Mouse (Mus musculus) limb, embryonic 15.5 days (tissue): ENCODE measurements around the gene Luzp1. TPM values are rescaled to one million over a fixed set of nuclear protein-coding genes. Genes with fewer than 3 reads are reported as not detected.

Source experiments
- ATAC-seq: fragments of 200-750 bp; cut with Nextera tagmentation; 2 replicates; pipeline ENCODE4 v1.8.0; 2017; ENCODE audit warnings: low read depth, moderate TSS enrichment; ENCODE audit not compliant: insufficient number of reproducible peaks, low FRiP score, low TSS enrichment
- H3K27ac ChIP-seq: fragments of 300-500 bp; sonication (generic); 2 replicates; pipeline ENCODE4 v1.5.1; 2015; ENCODE audit warnings: moderate library complexity, mild to moderate bottlenecking, inconsistent platforms
- H3K27me3 ChIP-seq: fragments of 300-500 bp; sonication (generic); 2 replicates; pipeline ENCODE4 v1.6.1; 2015; ENCODE audit warnings: inconsistent platforms
- H3K36me3 ChIP-seq: fragments of 300-500 bp; sonication (generic); 2 replicates; pipeline ENCODE4 v1.6.1; 2015; ENCODE audit warnings: inconsistent platforms
- H3K4me1 ChIP-seq: fragments of 300-500 bp; sonication (generic); 2 replicates; pipeline ENCODE4 v1.6.1; 2015; ENCODE audit warnings: inconsistent platforms
- H3K4me2 ChIP-seq: fragments of 300-500 bp; sonication (generic); 2 replicates; pipeline ENCODE4 v1.6.1; 2015; ENCODE audit warnings: mild to moderate bottlenecking, inconsistent platforms
- H3K4me3 ChIP-seq: fragments of 300-500 bp; sonication (generic); 2 replicates; pipeline ENCODE4 v1.5.1; 2015; ENCODE audit warnings: mild to moderate bottlenecking, inconsistent platforms
- H3K9ac ChIP-seq: fragments of 300-500 bp; sonication (generic); 2 replicates; pipeline ENCODE4 v1.6.1; 2015; ENCODE audit warnings: inconsistent platforms
- H3K9me3 ChIP-seq: fragments of 300-500 bp; sonication (generic); 2 replicates; pipeline ENCODE4 v1.6.1; 2016; ENCODE audit warnings: inconsistent platforms
- WGBS: fragments of 180-500 bp; shearing (Covaris S2); methylation state at CpG from one replicate; pipeline ENCODE4 v1.1.7; 2015; 5-methylcytosine and 5-hydroxymethylcytosine counted together
- polyA plus RNA-seq: library from polyadenylated mRNA; unstranded; fragments of >200 nt; fragmentation: Nextera tagmentation; extraction: Ambion mirVana; gene quantifications from 2 replicates; pipeline ENCODE4 v1.2.1, GENCODE M21; 2015

Gene Luzp1
- 128 and 132 TPM in 2 replicates for polyA plus RNA-seq

DNA sequence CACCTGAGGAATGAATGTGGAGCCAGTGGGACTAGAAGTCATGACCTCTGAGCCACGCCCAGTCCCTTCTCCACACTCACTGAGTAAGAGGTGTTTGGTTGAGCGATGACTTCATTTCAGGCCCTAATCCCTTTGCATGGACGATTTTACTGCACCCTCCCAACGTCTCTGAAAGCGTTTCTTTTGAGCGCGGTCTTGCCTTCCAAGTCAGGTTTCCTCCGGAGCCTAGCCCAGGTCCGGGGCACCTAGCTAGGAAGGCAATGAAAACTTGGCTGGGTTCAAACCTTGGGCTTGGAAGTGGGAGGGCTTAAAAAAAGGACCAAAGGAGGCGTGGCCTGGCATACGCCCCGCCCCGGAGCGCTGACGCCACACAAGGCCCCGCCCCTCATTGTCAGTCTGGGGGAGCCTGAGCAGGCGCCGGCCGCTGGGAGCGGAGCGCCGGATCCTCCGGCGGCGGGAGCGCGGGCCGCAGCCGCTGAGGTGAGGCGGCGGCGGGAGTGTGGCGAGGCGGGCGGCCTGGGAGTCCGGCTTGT is at the start of gene Luzp1:
Gene Luzp1 (plus strand): TSS at position 391 of the 533 bp plus-strand sequence.
- Histone ChIP-seq H3K27me3 (no peaks in the 10 kb centered on the region), H3K9me3 (no peaks in the 10 kb centered on the region), H3K9ac (peak within 1 kb of the TSS; percentile 84), H3K27ac (peak within 1 kb of the TSS; percentile 98), H3K36me3 (no peaks in the 10 kb centered on the region), H3K4me1 (peaks cover 41% of the 10 kb centered on the region), H3K4me3 (peak within 1 kb of the TSS; percentile 88), H3K4me2 (peak within 1 kb of the TSS; percentile 59)
- peak; percentile 91 for ATAC-seq
- 1% methylated on average over 35 of the region's 36 CpGs for WGBS

- H3K9me3 ChIP-seq = no peaks in the 10 kb centered on the region
- WGBS = 58% methylated on average over 9 of the region's 9 CpGs
- peak within 1 kb of the TSS; percentile 90 for H3K4me2 ChIP-seq
- no peak within 1 kb of the TSS for H3K27ac ChIP-seq
- H3K9ac ChIP-seq = peak within 1 kb of the TSS; percentile 5
- no peaks in the 10 kb centered on the region for H3K36me3 ChIP-seq
- peaks cover 51% of the 10 kb centered on the region for H3K27me3 ChIP-seq
- H3K4me3 ChIP-seq = peak within 1 kb of the TSS; percentile 46
- H3K4me1 ChIP-seq = peaks cover 13% of the 10 kb centered on the region
- no peak for ATAC-seq
Observed at GRCm38 (mm10) chr4:136423224-136423623, 46.3 kb upstream of the Luzp1 start, which contains the start of gene Htr1d. Gene Htr1d, plus strand, starts transcription at chr4:136423524.

GRCm38 (mm10) chr4:136424120-136424999 is 45.2 kb upstream of the Luzp1 start:
- H3K4me2 ChIP-seq = peak overlapping the region; percentile 90
- H3K4me1 ChIP-seq = peaks cover 13% of the 10 kb centered on the region
- peak overlapping the region; percentile 46 for H3K4me3 ChIP-seq
- H3K36me3 ChIP-seq = no peaks in the 10 kb centered on the region
- 1% methylated on average over 62 of the region's 70 CpGs for WGBS
- ATAC-seq = peak; percentile 36; the same call in 1 of the 2 replicates
- H3K27me3 ChIP-seq = peaks cover 47% of the 10 kb centered on the region
- H3K27ac ChIP-seq = no peak overlapping the region
- H3K9ac ChIP-seq = peak overlapping the region; percentile 5
- no peaks in the 10 kb centered on the region for H3K9me3 ChIP-seq

- Histone ChIP-seq H3K4me3 (peak overlapping the region; percentile 46), H3K4me2 (peak overlapping the region; percentile 90), H3K4me1 (peaks cover 13% of the 10 kb centered on the region), H3K36me3 (no peaks in the 10 kb centered on the region), H3K9ac (peak overlapping the region; percentile 5; the same call in 1 of the 2 replicates), H3K27ac (no peak overlapping the region), H3K27me3 (peaks cover 47% of the 10 kb centered on the region), H3K9me3 (no peaks in the 10 kb centered on the region)
- 4% methylated on average over 15 of the region's 15 CpGs for WGBS
- ATAC-seq = no peak
Observed at GRCm38 (mm10) chr4:136425000-136425288, 44.6 kb upstream of the Luzp1 start.

DNA sequence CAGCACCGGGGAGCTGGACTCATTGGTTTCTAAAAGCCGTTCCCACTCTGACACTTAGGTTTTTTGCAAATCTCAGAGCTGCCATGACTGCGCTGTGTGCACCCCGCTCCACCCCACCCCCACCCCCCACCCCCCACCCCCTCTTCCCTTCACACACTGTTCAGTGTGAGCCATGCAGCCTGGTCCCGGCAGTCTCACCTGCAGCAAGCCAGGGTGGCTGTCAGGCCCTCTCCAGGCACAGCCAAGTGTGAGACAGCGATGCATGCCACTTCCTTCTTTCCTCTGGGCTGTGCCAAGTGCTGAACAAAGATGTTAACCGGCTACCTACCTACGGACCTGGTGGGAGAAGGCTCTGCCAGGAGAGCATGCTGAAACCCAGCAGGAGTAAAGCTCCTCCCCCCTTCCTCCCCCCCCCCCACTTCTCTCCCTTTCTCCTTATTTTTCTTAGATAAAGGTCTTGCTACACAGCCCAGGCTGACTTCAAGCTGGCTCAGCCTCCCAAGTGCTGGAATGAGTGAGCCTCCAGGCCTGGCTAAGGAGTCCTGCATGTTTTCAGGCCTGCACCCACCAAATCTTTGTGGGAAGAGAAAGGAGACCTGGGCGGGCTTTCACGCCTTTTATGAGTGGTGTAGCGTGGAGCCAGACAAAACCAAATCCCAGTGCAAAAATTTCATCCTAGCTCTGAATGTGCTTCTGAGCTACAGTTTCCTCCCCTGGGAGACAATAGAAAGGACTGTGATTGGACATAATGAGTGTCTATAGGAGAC is 38.8 kb upstream of the Luzp1 start:
- Histone ChIP-seq H3K9ac (no peak overlapping the region), H3K27ac (0 out of 2 replicates have a peak overlapping the region, but pooled peaks have one; percentile 17), H3K4me2 (no peak overlapping the region), H3K9me3 (no peaks in the 10 kb centered on the region), H3K4me1 (peaks cover 12% of the 10 kb centered on the region), H3K36me3 (no peaks in the 10 kb centered on the region), H3K4me3 (no peak overlapping the region), H3K27me3 (0 out of 2 replicates have a peak, but pooled peaks cover 6% of the 10 kb centered on the region)
- ATAC-seq = no peak
- 33% methylated on average over 11 of the region's 11 CpGs for WGBS

DNA sequence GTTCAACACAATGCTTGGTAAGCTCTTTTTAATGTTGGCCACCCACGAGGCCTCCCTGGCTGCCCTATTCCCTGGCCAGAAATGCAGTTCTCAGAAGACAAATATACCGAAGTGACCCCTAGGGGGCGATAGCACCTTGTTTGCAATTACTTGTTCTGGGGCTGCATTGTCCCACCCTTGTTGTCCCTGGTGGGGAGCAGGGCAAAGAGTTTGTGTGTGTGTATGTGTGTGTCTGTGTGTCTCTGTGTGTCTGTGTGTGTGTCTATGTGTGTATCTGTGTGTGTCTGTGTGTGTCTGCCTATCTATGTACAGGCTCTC is 38.2 kb upstream of the Luzp1 start:
- WGBS = 5% methylated on average over 3 of the region's 3 CpGs
- 0 out of 2 replicates have a peak, but pooled peaks cover under 1% of the 10 kb centered on the region for H3K27me3 ChIP-seq
- no peak overlapping the region for H3K9ac ChIP-seq
- no peak overlapping the region for H3K4me3 ChIP-seq
- H3K4me1 ChIP-seq = peaks cover 12% of the 10 kb centered on the region
- H3K4me2 ChIP-seq = no peak overlapping the region
- no peaks in the 10 kb centered on the region for H3K36me3 ChIP-seq
- H3K27ac ChIP-seq = no peak overlapping the region
- no peaks in the 10 kb centered on the region for H3K9me3 ChIP-seq
- ATAC-seq = no peak

DNA sequence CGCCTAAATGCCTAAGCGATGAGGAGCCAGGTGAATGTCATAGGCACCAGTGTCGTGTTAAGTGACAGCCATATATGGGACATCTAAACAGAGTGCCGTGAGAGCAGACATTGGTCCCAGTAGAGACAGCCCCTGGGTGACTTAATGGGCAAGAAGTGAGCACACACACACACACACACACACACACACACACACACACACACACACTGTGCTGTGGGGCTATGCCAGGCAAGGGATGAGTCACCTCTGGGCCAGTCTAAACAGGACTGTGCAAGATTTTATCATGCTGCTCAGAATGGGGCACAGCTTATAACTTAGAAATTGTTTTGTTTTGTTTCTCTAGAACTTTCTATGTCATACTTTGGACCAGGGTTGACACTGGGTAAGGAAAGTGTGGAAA is 35.5 kb upstream of the Luzp1 start:
- H3K9ac ChIP-seq = no peak overlapping the region
- 74% methylated on average over 4 of the region's 4 CpGs for WGBS
- no peak; the same call in 1 of the 2 replicates for ATAC-seq
- H3K9me3 ChIP-seq = no peaks in the 10 kb centered on the region
- H3K4me2 ChIP-seq = no peak overlapping the region
- no peaks in the 10 kb centered on the region for H3K36me3 ChIP-seq
- H3K27me3 ChIP-seq = no peaks in the 10 kb centered on the region
- H3K4me1 ChIP-seq = peaks cover 17% of the 10 kb centered on the region
- no peak overlapping the region for H3K4me3 ChIP-seq
- H3K27ac ChIP-seq = no peak overlapping the region

DNA sequence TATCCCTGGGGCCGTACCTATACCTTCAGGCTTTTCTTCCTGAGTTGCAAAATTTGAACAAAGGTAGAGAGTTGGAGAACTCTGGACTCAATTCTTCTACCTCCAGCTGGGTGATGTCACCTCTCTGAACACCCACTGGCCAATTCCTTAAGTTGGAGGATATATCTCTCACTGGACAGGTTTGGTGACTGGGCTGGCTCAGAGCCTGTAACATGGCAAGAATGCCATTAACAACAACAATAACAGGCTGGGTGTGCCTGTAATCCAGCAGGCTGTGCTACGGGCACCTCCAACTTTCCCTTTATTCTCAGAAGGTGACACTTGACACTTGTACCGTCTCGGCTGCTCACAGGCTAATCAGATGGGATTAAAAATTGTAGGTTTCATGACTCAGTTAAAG is 30.5 kb upstream of the Luzp1 start:
- ATAC-seq = no peak
- Histone ChIP-seq H3K9me3 (no peaks in the 10 kb centered on the region), H3K4me3 (no peak overlapping the region), H3K4me1 (peaks cover 6% of the 10 kb centered on the region; the same call in 1 of the 2 replicates), H3K36me3 (no peaks in the 10 kb centered on the region), H3K9ac (no peak overlapping the region), H3K27ac (no peak overlapping the region), H3K27me3 (no peaks in the 10 kb centered on the region), H3K4me2 (no peak overlapping the region)
- 41% methylated on average over 4 of the region's 4 CpGs for WGBS

GRCm38 (mm10) chr4:136441354-136442043 is 28.1 kb upstream of the Luzp1 start:
- H3K27ac ChIP-seq = no peak overlapping the region
- WGBS = 84% methylated on average over 15 of the region's 15 CpGs
- no peak for ATAC-seq
- no peak overlapping the region for H3K9ac ChIP-seq
- H3K4me1 ChIP-seq = peaks cover 6% of the 10 kb centered on the region; the same call in 1 of the 2 replicates
- no peaks in the 10 kb centered on the region for H3K9me3 ChIP-seq
- H3K36me3 ChIP-seq = no peaks in the 10 kb centered on the region
- H3K27me3 ChIP-seq = no peaks in the 10 kb centered on the region
- H3K4me2 ChIP-seq = no peak overlapping the region
- no peak overlapping the region for H3K4me3 ChIP-seq

DNA sequence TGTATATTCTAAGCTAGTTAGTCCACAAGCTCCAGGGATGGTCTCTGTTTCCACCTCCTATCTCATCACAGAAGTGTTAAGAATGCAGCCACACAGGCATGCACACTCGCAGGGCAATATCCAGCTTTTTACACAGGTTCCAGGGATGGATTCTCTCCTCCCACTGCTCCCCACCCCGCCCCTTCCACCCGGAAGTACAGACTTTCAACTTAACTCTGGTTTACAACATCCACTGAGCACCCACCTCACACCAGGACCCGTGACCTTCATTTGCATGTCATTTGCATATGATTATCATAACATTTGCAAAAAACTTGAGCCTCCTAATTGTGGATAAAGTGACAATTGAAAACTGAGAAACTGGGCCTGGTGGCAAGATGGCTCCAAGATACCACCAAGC is 25.0 kb upstream of the Luzp1 start:
- 70% methylated on average over 4 of the region's 4 CpGs for WGBS
- H3K9ac ChIP-seq = no peak overlapping the region
- H3K36me3 ChIP-seq = no peaks in the 10 kb centered on the region
- H3K27me3 ChIP-seq = no peaks in the 10 kb centered on the region
- no peak overlapping the region for H3K4me3 ChIP-seq
- H3K4me1 ChIP-seq = no peaks in the 10 kb centered on the region
- no peak for ATAC-seq
- H3K4me2 ChIP-seq = no peak overlapping the region
- H3K9me3 ChIP-seq = no peaks in the 10 kb centered on the region
- no peak overlapping the region for H3K27ac ChIP-seq

- WGBS = 85% methylated on average over 5 of the region's 5 CpGs
- Histone ChIP-seq H3K9me3 (no peaks in the 10 kb centered on the region), H3K36me3 (no peaks in the 10 kb centered on the region), H3K4me2 (no peak overlapping the region), H3K27me3 (no peaks in the 10 kb centered on the region), H3K27ac (no peak overlapping the region), H3K4me3 (no peak overlapping the region), H3K9ac (no peak overlapping the region), H3K4me1 (peaks cover under 1% of the 10 kb centered on the region; the same call in 1 of the 2 replicates)
- ATAC-seq = no peak
Observed at GRCm38 (mm10) chr4:136449795-136450194, 19.8 kb upstream of the Luzp1 start.
